Mouse (Mus musculus) layer of hippocampus, adult 8-10 months (tissue): ENCODE results near the gene Tjap1. TPM values are rescaled to one million over a fixed set of nuclear protein-coding genes. Genes with fewer than 3 reads are reported as not detected.

Experiments
- DNase-seq, 2 experiments: peaks; one replicate each; pipeline ENCODE4 v3.0.0; 2022; ENCODE audit warnings: low spot score in 2 of 2
- total RNA-seq, 4 experiments: library from RNA; stranded (reverse); gene quantifications; 2 replicates each; pipeline ENCODE4 v1.2.4; 2022

The Tjap1 gene
- total RNA-seq, 4 experiments from 2014 or later: 38.3 to 60.4 (median 48.0) TPM

DNA sequence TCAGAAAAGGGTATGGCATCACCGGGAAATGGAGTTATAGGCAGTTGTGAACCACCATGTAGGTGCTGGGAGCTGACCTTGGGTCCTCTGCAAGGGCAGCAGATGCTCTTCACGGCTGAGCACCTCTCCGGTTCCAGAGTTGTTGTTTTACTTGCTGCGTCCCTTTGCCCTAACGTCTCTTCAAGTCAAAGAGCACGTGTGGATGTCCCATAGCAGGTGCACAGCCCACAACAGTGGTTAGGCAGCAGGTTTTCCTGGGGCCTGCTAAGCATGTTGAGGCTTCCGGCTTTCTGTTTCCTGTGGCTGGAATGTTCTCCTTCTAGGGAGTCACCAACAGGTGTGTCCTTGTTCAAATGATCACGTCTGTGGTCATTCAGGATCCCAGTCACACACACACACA is 1.1 kb upstream of the Tjap1 start:
- no peak for DNase-seq

GRCm38 (mm10) chr17:46283140-46283539 is 314 bp upstream of the Tjap1 start:
- no peak for DNase-seq

DNA sequence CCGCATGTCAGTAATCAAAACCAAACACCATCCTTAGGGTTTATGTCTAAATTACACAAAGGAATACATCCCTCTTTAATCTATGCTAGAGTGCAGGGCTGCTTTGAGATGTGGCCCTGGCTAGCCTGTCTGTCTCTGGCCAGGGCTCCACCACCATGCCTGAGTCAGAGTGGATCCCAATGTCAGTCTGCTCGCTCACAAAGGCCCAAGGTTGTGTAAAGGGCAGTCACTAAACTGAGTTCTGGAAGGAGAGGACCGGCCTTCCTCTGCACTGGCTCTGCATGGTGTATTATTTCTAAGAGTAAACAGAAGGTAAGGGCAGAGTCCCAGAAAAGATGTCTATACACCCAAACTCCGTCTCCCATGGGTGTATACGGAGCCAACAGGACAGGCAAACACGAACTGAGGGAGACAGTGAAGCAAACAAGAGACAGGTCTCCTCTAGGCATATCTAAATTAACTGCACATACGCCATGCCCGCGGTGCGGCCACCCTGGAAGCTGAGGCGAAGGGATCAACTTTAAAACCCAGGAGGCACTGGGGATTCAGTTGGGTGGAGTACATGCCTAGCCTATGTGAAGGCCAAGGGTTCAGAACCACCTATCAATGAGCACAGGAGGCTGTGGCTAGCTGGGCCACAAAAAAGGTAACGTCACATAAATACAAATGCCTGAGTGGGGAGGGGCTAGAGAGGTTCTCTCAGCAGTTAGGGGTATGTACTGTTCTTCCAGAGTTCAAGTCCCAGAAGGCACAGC is 4.6 kb downstream of the Tjap1 start:
- no peak for DNase-seq

- DNase-seq: no peak
Measured at GRCm38 (mm10) chr17:46277586-46277985, 5.2 kb downstream of the Tjap1 start.

DNA sequence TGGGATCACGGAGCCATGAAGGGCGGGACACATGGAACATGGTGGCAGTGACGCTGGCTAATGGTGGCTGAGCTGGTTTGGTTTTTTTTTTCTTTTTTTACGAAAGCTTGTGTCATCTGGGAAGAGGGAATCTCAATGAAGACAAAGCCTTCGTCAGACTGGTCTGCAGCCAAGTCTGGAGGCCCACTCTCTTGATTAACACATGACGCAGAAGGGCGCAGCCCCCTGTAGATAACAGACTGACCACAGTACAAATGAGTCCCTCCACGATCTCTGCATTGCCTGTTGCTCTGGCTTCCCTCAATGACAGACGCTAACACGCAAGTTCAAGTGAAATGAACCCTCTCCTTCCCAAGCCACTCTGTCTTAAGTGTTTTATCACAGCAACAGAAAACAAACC is 7.3 kb downstream of the Tjap1 start:
- no peak for DNase-seq

GRCm38 (mm10) chr17:46275034-46275433 is 7.8 kb downstream of the Tjap1 start:
- DNase-seq: no peak

DNA sequence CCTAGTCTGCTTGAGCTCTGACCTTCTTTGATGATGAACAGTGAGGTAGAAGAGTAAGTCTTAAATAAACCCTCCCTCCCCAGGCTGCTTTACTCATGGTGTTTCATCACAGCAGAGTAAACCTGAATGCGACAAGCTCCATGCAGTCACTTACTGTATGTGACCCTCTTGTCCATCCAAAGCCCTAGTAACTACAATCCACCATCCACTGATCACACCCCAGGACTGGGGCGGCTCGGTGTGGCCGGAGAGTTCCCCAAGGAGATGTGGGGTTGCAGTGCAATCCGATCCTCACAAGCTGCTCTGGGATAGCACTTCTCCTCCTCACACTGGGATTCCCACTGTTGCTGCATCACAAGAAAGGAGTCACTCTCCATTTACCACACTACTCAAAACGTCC is 8.4 kb downstream of the Tjap1 start:
- no peak for DNase-seq

DNA sequence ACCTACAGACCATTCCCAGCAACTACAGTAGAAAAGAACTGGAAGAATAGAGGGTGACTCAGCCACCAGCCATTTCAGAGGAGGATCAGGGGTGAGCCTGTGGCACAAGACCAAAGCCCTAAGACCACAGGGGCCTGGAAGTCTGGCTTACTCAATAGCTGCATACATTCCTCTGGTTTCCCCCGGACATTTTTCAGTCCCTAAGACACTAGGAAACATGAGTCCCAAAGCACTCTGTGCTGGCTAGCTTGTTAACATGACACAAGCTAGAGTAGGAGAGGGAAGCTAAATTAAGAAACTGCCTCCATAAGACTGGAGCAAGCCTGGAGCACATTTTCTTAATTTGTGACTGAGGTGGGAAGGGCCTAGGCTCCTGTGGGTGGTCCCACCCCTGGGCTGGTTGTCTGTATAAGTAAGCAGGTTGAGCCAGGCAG is 9.0 kb downstream of the Tjap1 start:
- DNase-seq: no peak

GRCm38 (mm10) chr17:46272675-46273074 is 10.2 kb downstream of the Tjap1 start:
- DNase-seq: no peak

GRCm38 (mm10) chr17:46272058-46272457 is 10.8 kb downstream of the Tjap1 start:
- no peak for DNase-seq

DNA sequence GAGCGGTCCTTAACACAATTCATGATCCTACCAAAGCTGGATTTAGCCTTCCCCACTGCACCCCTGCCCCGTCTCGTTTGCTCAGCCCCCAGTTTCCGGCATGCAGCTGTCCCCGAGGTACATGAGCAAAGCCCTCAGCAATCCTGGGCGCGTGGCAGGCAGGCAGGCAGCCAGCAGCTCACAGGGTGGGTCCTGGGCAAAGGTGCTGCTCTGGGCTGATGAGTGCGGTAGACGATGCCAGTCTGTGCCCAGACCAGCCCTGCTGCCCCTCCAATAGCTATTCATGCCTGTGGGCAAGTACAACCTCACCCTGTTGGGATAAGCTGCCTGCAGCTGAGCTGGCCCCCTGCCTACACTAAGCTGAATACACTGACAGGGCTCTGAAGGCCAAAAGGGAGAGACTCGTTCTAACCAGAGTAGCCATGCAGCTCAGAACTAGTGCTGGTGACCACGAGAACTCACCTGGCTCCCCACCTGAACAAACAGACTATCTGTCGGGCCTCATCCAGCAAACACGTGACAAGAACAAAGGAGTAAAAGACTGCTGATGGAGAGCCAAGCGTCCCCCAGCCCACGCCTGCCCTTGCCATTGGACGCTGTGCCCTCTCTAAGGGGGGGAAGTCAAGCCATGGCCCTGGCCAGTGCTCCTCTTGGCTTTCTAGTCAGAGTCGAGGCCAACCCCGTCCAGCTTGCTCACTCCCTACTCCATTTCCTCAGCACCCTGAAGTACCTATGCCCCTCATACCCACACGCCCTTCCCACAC is 12.9 kb downstream of the Tjap1 start:
- no peak for DNase-seq

GRCm38 (mm10) chr17:46268026-46268720 is 14.7 kb downstream of the Tjap1 start:
- no peak for DNase-seq

DNA sequence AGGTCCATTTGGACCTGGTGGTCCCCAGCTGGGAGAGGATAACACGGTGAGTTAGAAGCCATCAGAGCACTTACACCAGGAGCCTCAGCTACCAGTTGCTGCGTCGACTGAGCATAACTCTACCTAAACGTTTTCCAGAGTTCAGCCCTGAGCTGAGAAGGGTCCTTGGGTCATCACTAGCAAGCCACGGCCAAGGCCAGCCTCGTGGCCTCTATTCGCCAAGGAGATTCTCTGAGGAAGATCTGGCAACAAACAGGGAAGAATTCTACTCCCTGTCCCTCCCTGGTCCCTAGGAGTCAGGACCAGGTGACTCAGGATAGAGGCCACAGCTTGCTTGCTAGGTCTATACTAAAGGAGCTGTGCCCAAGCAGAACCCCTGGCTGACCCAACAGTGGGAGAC is 15.3 kb downstream of the Tjap1 start:
- no peak for DNase-seq

DNA sequence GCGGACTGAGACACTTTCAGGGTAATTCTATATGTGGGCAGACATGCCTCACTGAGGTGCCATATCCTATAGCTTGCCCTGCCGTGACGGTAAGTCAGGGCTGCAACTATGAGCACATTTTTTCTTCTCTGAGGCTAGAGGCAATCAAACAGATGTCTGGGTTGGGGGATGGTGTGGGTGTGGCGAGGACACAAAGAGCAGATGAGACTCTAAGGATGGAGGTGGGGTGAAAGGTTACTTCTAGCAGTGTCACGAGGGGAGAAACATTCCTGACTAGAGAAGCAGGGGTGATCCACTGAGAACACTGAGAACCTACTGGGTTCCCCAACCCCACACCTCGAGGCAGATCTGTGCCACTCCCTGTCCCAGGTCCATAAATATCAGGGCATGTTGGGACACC is 15.8 kb downstream of the Tjap1 start:
- no peak for DNase-seq

- DNase-seq: peak; percentile 76 to 88
Measured at GRCm38 (mm10) chr17:46265918-46266618, 16.8 kb downstream of the Tjap1 start.

DNA sequence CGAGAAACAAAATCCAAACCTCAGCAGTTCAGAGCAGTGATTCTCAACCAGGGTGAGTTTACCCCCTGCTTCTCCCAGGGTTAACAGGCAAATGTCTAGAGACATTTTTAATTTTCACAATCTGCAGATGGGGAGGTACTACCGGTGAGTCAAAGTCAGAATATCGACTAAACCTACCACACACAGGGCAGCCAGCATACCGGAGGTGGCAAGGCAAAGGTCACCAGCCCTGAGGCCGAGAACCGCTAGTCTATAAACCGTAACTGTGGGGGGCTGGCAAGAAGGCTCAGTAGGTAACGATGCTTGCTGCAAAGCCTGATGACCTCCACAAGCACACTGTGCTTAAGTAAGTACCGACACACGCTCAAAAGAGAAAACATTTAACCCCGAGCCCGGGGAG is 17.3 kb downstream of the Tjap1 start:
- DNase-seq: no peak

- no peak for DNase-seq
Measured at GRCm38 (mm10) chr17:46262201-46262694, 20.6 kb downstream of the Tjap1 start.

DNA sequence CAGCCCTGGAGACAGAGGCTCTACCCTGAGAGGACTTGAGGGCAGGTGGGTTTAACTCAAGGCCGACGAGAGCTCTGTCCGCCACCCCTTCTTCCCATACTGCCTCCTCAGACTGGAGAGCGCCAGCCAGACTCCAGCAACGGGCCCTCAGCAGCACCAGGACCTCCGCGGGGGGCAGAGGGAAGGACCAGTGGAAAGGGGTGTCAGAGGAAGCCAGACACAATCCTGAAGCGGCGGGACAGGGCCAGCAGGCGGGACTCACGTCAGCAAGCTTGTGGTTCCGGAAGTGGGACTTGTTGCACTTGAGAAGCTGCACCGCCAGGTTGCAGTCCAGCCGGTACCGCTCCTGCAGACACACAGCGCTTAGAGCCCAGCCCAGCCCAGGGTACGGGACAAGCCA is 23.2 kb downstream of the Tjap1 start:
- DNase-seq: no peak

DNA sequence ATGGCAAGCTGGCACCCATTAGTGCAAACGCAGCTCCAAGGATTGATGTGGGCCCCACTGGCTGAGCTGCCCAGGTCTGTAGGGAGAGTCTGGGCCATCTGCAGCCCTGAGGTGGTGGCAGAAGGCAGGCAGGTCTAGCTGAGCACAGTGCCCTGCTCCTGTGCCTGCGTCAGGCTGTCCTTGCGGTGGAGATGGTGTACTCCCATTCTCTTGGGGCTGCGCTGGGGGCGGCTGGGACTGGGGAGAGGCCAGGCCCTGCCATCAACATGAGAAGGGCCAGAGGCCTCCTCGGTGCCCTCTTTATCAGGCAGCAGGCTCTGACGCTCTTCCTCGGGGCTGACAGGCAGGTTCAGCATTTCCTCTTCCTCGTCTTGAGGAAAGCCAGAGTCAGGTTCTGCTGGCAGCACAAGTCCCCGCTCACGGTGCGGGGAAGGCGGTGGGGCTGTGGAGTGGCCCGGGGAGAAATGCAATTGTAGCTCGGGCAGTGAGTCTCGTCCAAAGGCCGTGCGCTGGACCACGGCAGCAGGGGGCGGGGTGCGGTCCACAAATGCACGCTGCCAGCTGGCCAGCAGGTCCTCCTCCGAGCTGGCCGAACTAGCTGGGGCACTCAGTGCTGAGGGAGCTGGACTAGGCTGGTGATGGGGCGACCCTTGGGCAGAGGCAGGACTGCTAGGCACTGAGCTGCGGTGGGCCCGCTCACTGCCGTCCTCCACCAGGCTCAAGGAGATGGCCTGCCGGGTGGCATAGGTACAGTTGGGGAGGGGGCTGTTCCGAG is 24.4 kb downstream of the Tjap1 start:
- no peak for DNase-seq

- DNase-seq: no peak
Measured at GRCm38 (mm10) chr17:46255147-46255546, 27.7 kb downstream of the Tjap1 start.

- DNase-seq: no peak
Measured at GRCm38 (mm10) chr17:46254106-46254505, 28.7 kb downstream of the Tjap1 start.
